In the genomic region with DNA sequence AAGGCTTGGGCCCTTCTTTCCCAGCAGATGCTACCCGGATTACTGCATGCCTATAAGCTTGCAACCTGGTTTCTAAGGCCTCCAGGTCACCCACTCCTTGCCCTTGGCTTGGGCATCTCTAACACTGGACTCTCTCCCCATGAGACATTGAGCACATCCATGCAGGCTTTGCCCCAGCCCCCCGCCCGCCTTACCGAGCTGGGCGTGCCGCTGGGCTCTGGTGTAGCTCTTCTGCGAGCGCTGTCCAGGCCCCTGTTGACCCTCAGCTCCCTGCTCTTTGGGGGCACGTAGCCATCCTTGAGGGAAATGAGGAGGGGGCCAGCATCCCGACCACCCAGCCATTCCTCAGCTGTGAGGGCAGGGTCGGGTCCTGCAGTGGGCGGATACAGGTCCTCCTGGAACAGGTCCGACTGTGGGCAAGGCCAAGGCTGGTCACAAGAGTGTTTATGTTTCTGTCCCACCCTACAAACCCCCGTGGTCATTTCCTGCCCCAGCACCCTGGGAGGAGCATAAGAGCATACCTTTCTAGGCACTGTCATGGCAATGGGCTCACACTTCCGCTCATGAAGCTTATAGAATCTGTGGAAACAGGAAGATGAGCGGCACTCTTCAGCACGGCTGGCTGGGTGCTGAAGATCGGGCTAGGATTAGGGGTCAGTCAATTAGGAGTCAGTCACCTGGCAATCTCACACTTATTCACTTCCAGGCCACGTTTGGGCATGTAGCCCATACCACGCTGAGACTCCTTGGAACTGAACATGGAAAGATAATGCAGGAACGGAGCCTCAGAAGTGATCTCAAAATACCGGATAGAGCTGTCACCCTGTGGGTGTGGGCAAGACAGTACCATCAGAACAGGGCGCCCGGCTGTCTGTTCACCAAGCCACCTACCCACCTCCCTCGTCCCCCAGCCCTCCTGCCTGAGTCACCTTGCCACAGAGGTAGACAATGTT, we compare ENCODE assay signal across 1 mouse cellular context.
TF ChIP-seq lines count a peak whose summit lies in the region.

No protein-coding gene starts in this region.

TF ChIP-seq in CH12.LX, 34 proteins besides CTCF, POLR2A, EP300 and RAD21 (continued from another document):
- no peak for TF ChIP-seq ZKSCAN1 (IDR thresholded peaks at IDR 0.05; ENCODE audit: borderline replicate concordance, low read depth, low read length)
